Mouse (Mus musculus): ENCODE data around the gene Gm10322. TPM values are rescaled to one million over a fixed set of nuclear protein-coding genes. Genes with fewer than 3 reads are reported as not detected.

The Gm10322 gene
- polyA plus RNA-seq, 1 experiment from 2014 or later = not detected

GRCm38 (mm10) chr10:59590606-59591005, 25.3 kb upstream of the Gm10322 start:
- ATAC-seq = no peak
- H3K9me3 ChIP-seq (ENCODE audit: control insufficient read depth, low read length) = no peaks in the 10 kb centered on the region
- no peak overlapping the region for H3K4me3 ChIP-seq (ENCODE audit: low read length)
- WGBS = 94% methylated on average over 9 of the region's 9 CpGs
- no peak overlapping the region for H3K4me2 ChIP-seq (ENCODE audit: low read length)
- no peaks in the 10 kb centered on the region for H3K27me3 ChIP-seq (replicated peaks; ENCODE audit: control insufficient read depth, insufficient read depth, low read length)
- H3K27ac ChIP-seq (ENCODE audit: low read depth, low read length) = no peak overlapping the region
- no peaks in the 10 kb centered on the region for H3K36me3 ChIP-seq (ENCODE audit: control insufficient read depth, insufficient read depth, low read length)
- H3K9ac ChIP-seq (ENCODE audit: low read depth, low read length) = no peak overlapping the region
- no peaks in the 10 kb centered on the region for H3K4me1 ChIP-seq (ENCODE audit: control insufficient read depth, insufficient read depth, low read depth, low read length)

GRCm38 (mm10) chr10:59593826-59594570, 21.9 kb upstream of the Gm10322 start:
- no peak overlapping the region for H3K27ac ChIP-seq (ENCODE audit: low read depth, low read length)
- no peaks in the 10 kb centered on the region for H3K4me1 ChIP-seq (ENCODE audit: control insufficient read depth, insufficient read depth, low read depth, low read length)
- no peak overlapping the region for H3K4me3 ChIP-seq (ENCODE audit: low read length)
- ATAC-seq = peak; percentile 81
- H3K36me3 ChIP-seq (ENCODE audit: control insufficient read depth, insufficient read depth, low read length) = no peaks in the 10 kb centered on the region
- H3K4me2 ChIP-seq (ENCODE audit: low read length) = no peak overlapping the region
- H3K9ac ChIP-seq (ENCODE audit: low read depth, low read length) = no peak overlapping the region
- WGBS = 80% methylated on average over 13 of the region's 13 CpGs
- no peaks in the 10 kb centered on the region for H3K27me3 ChIP-seq (replicated peaks; ENCODE audit: control insufficient read depth, insufficient read depth, low read length)
- H3K9me3 ChIP-seq (ENCODE audit: control insufficient read depth, low read length) = no peaks in the 10 kb centered on the region

GRCm38 (mm10) chr10:59600516-59600915, 15.3 kb upstream of the Gm10322 start:
- no peak for ATAC-seq
- no peak overlapping the region for H3K9ac ChIP-seq (ENCODE audit: low read depth, low read length)
- no peaks in the 10 kb centered on the region for H3K27me3 ChIP-seq (replicated peaks; ENCODE audit: control insufficient read depth, insufficient read depth, low read length)
- no peak overlapping the region for H3K27ac ChIP-seq (ENCODE audit: low read depth, low read length)
- no peaks in the 10 kb centered on the region for H3K9me3 ChIP-seq (ENCODE audit: control insufficient read depth, low read length)
- no peak overlapping the region for H3K4me3 ChIP-seq (ENCODE audit: low read length)
- no peaks in the 10 kb centered on the region for H3K36me3 ChIP-seq (ENCODE audit: control insufficient read depth, insufficient read depth, low read length)
- H3K4me1 ChIP-seq (ENCODE audit: control insufficient read depth, insufficient read depth, low read depth, low read length) = peaks cover 4% of the 10 kb centered on the region; the same call in 1 of the 2 replicates
- H3K4me2 ChIP-seq (ENCODE audit: low read length) = no peak overlapping the region
- WGBS = 69% methylated on average over 8 of the region's 8 CpGs

- Histone ChIP-seq H3K9me3 (ENCODE audit: control insufficient read depth, low read length) (no peaks in the 10 kb centered on the region), H3K36me3 (ENCODE audit: control insufficient read depth, insufficient read depth, low read length) (no peaks in the 10 kb centered on the region), H3K27ac (ENCODE audit: low read depth, low read length) (peak overlapping the region; percentile 20; the same call in 1 of the 2 replicates), H3K4me2 (ENCODE audit: low read length) (no peak overlapping the region), H3K9ac (ENCODE audit: low read depth, low read length) (no peak overlapping the region), H3K4me3 (ENCODE audit: low read length) (no peak overlapping the region), H3K4me1 (ENCODE audit: control insufficient read depth, insufficient read depth, low read depth, low read length) (peaks cover 4% of the 10 kb centered on the region; the same call in 1 of the 2 replicates), H3K27me3 (replicated peaks; ENCODE audit: control insufficient read depth, insufficient read depth, low read length) (no peaks in the 10 kb centered on the region)
- 46% methylated on average over 8 of the region's 8 CpGs for WGBS
- peak; percentile 52; the same call in 1 of the 2 replicates for ATAC-seq
These were observed 13.8 kb upstream of the Gm10322 start for GRCm38 (mm10) chr10:59602043-59602442.

- H3K9ac ChIP-seq (ENCODE audit: low read depth, low read length) = no peak overlapping the region
- WGBS = 52% methylated on average over 14 of the region's 14 CpGs
- H3K27me3 ChIP-seq (replicated peaks; ENCODE audit: control insufficient read depth, insufficient read depth, low read length) = no peaks in the 10 kb centered on the region
- no peaks in the 10 kb centered on the region for H3K9me3 ChIP-seq (ENCODE audit: control insufficient read depth, low read length)
- no peak overlapping the region for H3K4me3 ChIP-seq (ENCODE audit: low read length)
- ATAC-seq = no peak
- H3K27ac ChIP-seq (ENCODE audit: low read depth, low read length) = no peak overlapping the region
- H3K4me2 ChIP-seq (ENCODE audit: low read length) = no peak overlapping the region
- peaks cover 4% of the 10 kb centered on the region; the same call in 1 of the 2 replicates for H3K4me1 ChIP-seq (ENCODE audit: control insufficient read depth, insufficient read depth, low read depth, low read length)
- H3K36me3 ChIP-seq (ENCODE audit: control insufficient read depth, insufficient read depth, low read length) = no peaks in the 10 kb centered on the region
These were observed 13.0 kb upstream of the Gm10322 start for GRCm38 (mm10) chr10:59602891-59603290.

GRCm38 (mm10) chr10:59603843-59604242, 12.0 kb upstream of the Gm10322 start:
- H3K4me2 ChIP-seq (ENCODE audit: low read length) = no peak overlapping the region
- WGBS = 61% methylated on average over 5 of the region's 5 CpGs
- no peak overlapping the region for H3K27ac ChIP-seq (ENCODE audit: low read depth, low read length)
- no peak for ATAC-seq
- H3K27me3 ChIP-seq (replicated peaks; ENCODE audit: control insufficient read depth, insufficient read depth, low read length) = no peaks in the 10 kb centered on the region
- H3K4me1 ChIP-seq (ENCODE audit: control insufficient read depth, insufficient read depth, low read depth, low read length) = peaks cover 4% of the 10 kb centered on the region; the same call in 1 of the 2 replicates
- H3K9me3 ChIP-seq (ENCODE audit: control insufficient read depth, low read length) = no peaks in the 10 kb centered on the region
- no peak overlapping the region for H3K4me3 ChIP-seq (ENCODE audit: low read length)
- no peaks in the 10 kb centered on the region for H3K36me3 ChIP-seq (ENCODE audit: control insufficient read depth, insufficient read depth, low read length)
- no peak overlapping the region for H3K9ac ChIP-seq (ENCODE audit: low read depth, low read length)

GRCm38 (mm10) chr10:59604879-59605464, 10.9 kb upstream of the Gm10322 start:
- no peak overlapping the region for H3K4me3 ChIP-seq (ENCODE audit: low read length)
- peaks cover 4% of the 10 kb centered on the region; the same call in 1 of the 2 replicates for H3K4me1 ChIP-seq (ENCODE audit: control insufficient read depth, insufficient read depth, low read depth, low read length)
- H3K4me2 ChIP-seq (ENCODE audit: low read length) = no peak overlapping the region
- WGBS = 84% methylated on average over 11 of the region's 11 CpGs
- no peaks in the 10 kb centered on the region for H3K27me3 ChIP-seq (replicated peaks; ENCODE audit: control insufficient read depth, insufficient read depth, low read length)
- H3K9ac ChIP-seq (ENCODE audit: low read depth, low read length) = no peak overlapping the region
- ATAC-seq = no peak
- no peak overlapping the region for H3K27ac ChIP-seq (ENCODE audit: low read depth, low read length)
- no peaks in the 10 kb centered on the region for H3K36me3 ChIP-seq (ENCODE audit: control insufficient read depth, insufficient read depth, low read length)
- H3K9me3 ChIP-seq (ENCODE audit: control insufficient read depth, low read length) = no peaks in the 10 kb centered on the region

GRCm38 (mm10) chr10:59613276-59613675, 2.6 kb upstream of the Gm10322 start:
- peaks cover 15% of the 10 kb centered on the region for H3K4me1 ChIP-seq (ENCODE audit: control insufficient read depth, insufficient read depth, low read depth, low read length)
- H3K4me3 ChIP-seq (ENCODE audit: low read length) = no peak overlapping the region
- 73% methylated on average over 5 of the region's 5 CpGs for WGBS
- no peak overlapping the region for H3K4me2 ChIP-seq (ENCODE audit: low read length)
- H3K9ac ChIP-seq (ENCODE audit: low read depth, low read length) = no peak overlapping the region
- no peaks in the 10 kb centered on the region for H3K9me3 ChIP-seq (ENCODE audit: control insufficient read depth, low read length)
- H3K27ac ChIP-seq (ENCODE audit: low read depth, low read length) = no peak overlapping the region
- H3K36me3 ChIP-seq (ENCODE audit: control insufficient read depth, insufficient read depth, low read length) = no peaks in the 10 kb centered on the region
- no peaks in the 10 kb centered on the region for H3K27me3 ChIP-seq (replicated peaks; ENCODE audit: control insufficient read depth, insufficient read depth, low read length)
- no peak for ATAC-seq

GRCm38 (mm10) chr10:59614141-59614540, 1.7 kb upstream of the Gm10322 start:
- no peak overlapping the region for H3K4me3 ChIP-seq (ENCODE audit: low read length)
- no peak for ATAC-seq

More at GRCm38 (mm10) chr10:59614141-59614540, 1.7 kb upstream of the Gm10322 start:
- Histone ChIP-seq H3K27me3 (replicated peaks; ENCODE audit: control insufficient read depth, insufficient read depth, low read length) (no peaks in the 10 kb centered on the region), H3K9ac (ENCODE audit: low read depth, low read length) (no peak overlapping the region), H3K4me2 (ENCODE audit: low read length) (no peak overlapping the region), H3K27ac (ENCODE audit: low read depth, low read length) (no peak overlapping the region), H3K36me3 (ENCODE audit: control insufficient read depth, insufficient read depth, low read length) (no peaks in the 10 kb centered on the region), H3K9me3 (ENCODE audit: control insufficient read depth, low read length) (no peaks in the 10 kb centered on the region), H3K4me1 (ENCODE audit: control insufficient read depth, insufficient read depth, low read depth, low read length) (peaks cover 15% of the 10 kb centered on the region)
- WGBS = 67% methylated on average over 5 of the region's 5 CpGs
